Mouse (Mus musculus) liver, embryonic 12.5 days (tissue): ENCODE results near the gene Vamp3. TPM values are rescaled to one million over a fixed set of nuclear protein-coding genes. Genes with fewer than 3 reads are reported as not detected.
A peak's percentile ranks its signal among the peaks of the same experiment; 100 is the strongest.

Experiments used
- ATAC-seq: fragments of 200-750 bp; cut with Nextera tagmentation; 2 replicates; pipeline ENCODE4 v1.8.0; 2017; ENCODE audit warnings: moderate number of reproducible peaks, mild to moderate bottlenecking, moderate library complexity
- H3K27ac ChIP-seq: fragments of 300-500 bp; sonication (generic); 2 replicates; pipeline ENCODE4 v1.5.1; 2016; ENCODE audit warnings: mild to moderate bottlenecking
- H3K27me3 ChIP-seq: fragments of 300-500 bp; sonication (generic); replicated peaks from 2 replicates; pipeline ENCODE4 v1.6.1; 2016; ENCODE audit warnings: mild to moderate bottlenecking, moderate library complexity
- H3K36me3 ChIP-seq: fragments of 300-500 bp; sonication (generic); 2 replicates; pipeline ENCODE4 v1.6.1; 2016; ENCODE audit warnings: mild to moderate bottlenecking, moderate library complexity
- H3K4me1 ChIP-seq: fragments of 300-500 bp; sonication (generic); 2 replicates; pipeline ENCODE4 v1.6.1; 2016
- H3K4me2 ChIP-seq: fragments of 300-500 bp; sonication (generic); 2 replicates; pipeline ENCODE4 v1.6.1; 2016; ENCODE audit warnings: mild to moderate bottlenecking, moderate library complexity
- H3K4me3 ChIP-seq: fragments of 300-500 bp; sonication (generic); 2 replicates; pipeline ENCODE4 v1.5.1; 2016; ENCODE audit warnings: mild to moderate bottlenecking, moderate library complexity
- H3K9ac ChIP-seq: fragments of 300-500 bp; sonication (generic); 2 replicates; pipeline ENCODE4 v1.6.1; 2016; ENCODE audit warnings: mild to moderate bottlenecking, moderate library complexity
- H3K9me3 ChIP-seq: fragments of 300-500 bp; sonication (generic); replicated peaks from 2 replicates; pipeline ENCODE4 v1.6.1; 2016; ENCODE audit warnings: mild to moderate bottlenecking, moderate library complexity
- WGBS: fragments of 180-500 bp; shearing (Covaris S2); methylation state at CpG from one replicate; pipeline ENCODE4 v1.1.7; 2016; ENCODE audit not compliant: insufficient replicate concordance; 5-methylcytosine and 5-hydroxymethylcytosine counted together
- polyA plus RNA-seq: library from polyadenylated mRNA; unstranded; fragments of >200 nt; fragmentation: Nextera tagmentation; extraction: Ambion mirVana; gene quantifications from 2 replicates; pipeline ENCODE4 v1.2.1, GENCODE M21; 2016

Gene Vamp3
- polyA plus RNA-seq, 1 experiment from 2014 or later = 53.2 TPM

DNA sequence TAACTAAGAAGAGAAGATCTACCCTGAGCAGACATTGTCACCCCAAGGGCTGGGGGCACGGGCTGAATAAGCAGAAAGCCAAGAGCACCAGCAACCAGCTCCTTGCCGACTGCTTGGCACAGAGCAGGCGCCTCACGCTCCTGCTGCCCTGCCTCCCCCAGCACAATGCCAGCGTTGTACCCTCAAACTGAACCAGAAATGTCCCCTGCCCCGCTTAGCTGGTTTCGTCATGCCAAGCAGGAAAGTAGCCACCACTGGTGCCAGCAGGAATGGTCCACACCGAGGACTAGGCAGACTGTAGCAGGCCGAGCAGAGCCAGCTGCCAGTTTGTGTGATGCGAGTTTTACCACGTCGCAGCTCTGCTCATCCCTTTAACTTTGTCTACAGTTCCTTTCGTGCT is 24.2 kb upstream of the Vamp3 start:
- WGBS = 77% methylated on average over 13 of the region's 13 CpGs
- Histone ChIP-seq H3K36me3 (no peaks in the 10 kb centered on the region), H3K9me3 (no peaks in the 10 kb centered on the region)

DNA sequence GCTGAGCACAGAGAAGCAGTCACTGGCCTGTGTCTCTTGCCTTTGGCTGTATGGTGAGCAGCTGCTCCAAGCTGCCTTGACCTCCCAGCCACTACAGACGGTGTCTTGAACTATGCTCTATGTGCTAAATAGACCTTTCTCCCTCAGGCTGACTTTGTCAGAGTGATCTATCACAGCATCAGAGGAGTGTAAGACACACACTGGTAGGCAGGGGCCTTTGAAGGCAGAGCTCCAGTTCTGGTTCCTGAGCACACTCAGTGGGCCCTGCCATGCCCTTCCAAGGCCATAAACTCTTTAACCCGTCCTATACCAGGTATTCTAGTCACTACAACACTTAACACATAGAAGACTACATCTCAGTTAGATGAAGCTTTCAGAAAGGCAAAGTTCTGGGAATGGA is 23.6 kb upstream of the Vamp3 start:
- H3K4me1 ChIP-seq = no peaks in the 10 kb centered on the region
- H3K27me3 ChIP-seq = peaks cover 5% of the 10 kb centered on the region; the same call in 1 of the 2 replicates
- H3K9me3 ChIP-seq = no peaks in the 10 kb centered on the region
- no peak overlapping the region for H3K9ac ChIP-seq
- 56% methylated on average over 2 of the region's 2 CpGs for WGBS
- no peak overlapping the region for H3K4me3 ChIP-seq
- no peak overlapping the region for H3K27ac ChIP-seq
- no peak overlapping the region for H3K4me2 ChIP-seq
- no peak for ATAC-seq
- no peaks in the 10 kb centered on the region for H3K36me3 ChIP-seq

More for the DNA sequence above, 24.2 kb upstream of the Vamp3 start:
- no peak overlapping the region for H3K4me3 ChIP-seq
- H3K27me3 ChIP-seq = peaks cover 5% of the 10 kb centered on the region; the same call in 1 of the 2 replicates
- no peak overlapping the region for H3K27ac ChIP-seq
- H3K9ac ChIP-seq = no peak overlapping the region
- no peaks in the 10 kb centered on the region for H3K4me1 ChIP-seq
- no peak for ATAC-seq
- no peak overlapping the region for H3K4me2 ChIP-seq

DNA sequence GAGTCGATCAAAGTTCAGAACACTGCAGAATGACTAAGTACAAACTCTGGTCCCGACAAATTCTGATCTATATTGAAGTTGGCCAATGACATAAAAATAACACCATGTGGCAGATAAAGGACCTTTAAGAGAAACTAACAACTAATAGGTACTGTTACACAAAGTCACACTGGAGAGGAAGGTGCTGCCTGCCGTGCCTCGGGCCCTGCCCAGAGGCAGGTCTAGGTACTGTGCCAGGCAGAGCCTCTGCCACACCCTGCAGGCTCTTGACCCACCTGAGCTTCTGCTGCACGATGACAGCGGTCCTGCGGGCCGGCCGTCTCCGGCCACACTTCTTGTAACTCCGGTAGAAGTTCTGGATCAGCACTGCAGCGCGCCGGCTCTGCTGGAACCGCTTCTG is 17.1 kb upstream of the Vamp3 start:
- Histone ChIP-seq H3K4me2 (no peak overlapping the region), H3K4me3 (no peak overlapping the region), H3K9me3 (no peaks in the 10 kb centered on the region), H3K9ac (no peak overlapping the region), H3K27ac (no peak overlapping the region), H3K4me1 (no peaks in the 10 kb centered on the region), H3K36me3 (no peaks in the 10 kb centered on the region), H3K27me3 (peaks cover 9% of the 10 kb centered on the region; the same call in 1 of the 2 replicates)
- WGBS = 83% methylated on average over 15 of the region's 15 CpGs
- no peak for ATAC-seq

DNA sequence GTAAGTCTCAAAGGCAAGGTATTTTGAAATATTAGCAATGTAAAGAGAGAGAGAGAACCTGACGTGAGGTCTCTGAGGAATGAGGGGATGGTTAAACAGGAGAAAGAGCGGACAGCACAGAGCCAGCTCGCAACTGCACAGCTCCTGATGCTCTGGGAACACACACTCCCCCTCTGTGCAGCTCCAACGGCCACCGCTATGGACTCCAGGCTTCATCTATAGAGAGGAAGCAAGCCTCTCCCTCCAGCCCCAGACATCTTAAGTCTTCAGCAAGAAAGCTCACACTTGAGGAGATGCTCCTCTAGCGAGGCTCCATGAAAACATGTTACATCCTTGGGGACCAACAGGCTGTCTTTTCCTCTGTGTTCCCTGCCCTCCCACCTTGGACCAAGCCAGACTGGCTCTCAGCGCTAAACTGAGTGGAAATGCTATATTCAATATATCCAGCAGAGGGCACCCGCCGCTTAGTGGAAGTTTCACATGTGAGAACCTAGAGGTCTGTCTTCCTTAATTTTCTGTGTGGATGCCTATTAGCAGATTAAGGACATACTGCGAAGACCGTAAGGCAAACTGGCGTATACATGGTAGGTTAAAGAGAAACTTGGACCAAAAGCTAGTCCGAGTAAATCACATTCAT is 15.5 kb upstream of the Vamp3 start:
- Histone ChIP-seq H3K27me3 (peaks cover 9% of the 10 kb centered on the region; the same call in 1 of the 2 replicates), H3K9me3 (no peaks in the 10 kb centered on the region), H3K4me3 (no peak overlapping the region), H3K27ac (no peak overlapping the region), H3K9ac (no peak overlapping the region), H3K36me3 (no peaks in the 10 kb centered on the region), H3K4me2 (no peak overlapping the region), H3K4me1 (no peaks in the 10 kb centered on the region)
- WGBS = 39% methylated on average over 13 of the region's 13 CpGs
- no peak for ATAC-seq

DNA sequence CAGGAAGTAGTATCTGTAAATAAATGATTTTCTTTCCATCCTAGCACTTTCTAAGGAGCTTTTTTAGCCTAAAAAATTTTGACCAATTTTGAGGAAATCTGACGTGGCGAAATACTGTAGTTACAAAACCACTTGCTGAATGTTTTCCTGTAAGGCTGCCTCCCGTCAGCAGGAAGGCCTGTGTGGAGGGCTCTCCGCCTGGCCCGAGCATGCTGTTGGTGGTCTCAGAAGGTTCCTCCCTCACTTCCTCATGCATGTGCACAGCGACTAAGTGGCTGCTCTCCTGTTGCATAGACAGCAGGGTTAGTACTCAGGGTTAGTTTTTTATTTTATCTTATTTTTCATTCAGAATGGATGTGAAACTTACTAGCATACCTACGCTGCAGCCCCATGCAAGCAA is 13.2 kb upstream of the Vamp3 start:
- Histone ChIP-seq H3K4me3 (no peak overlapping the region), H3K4me1 (no peaks in the 10 kb centered on the region), H3K9me3 (no peaks in the 10 kb centered on the region), H3K27me3 (0 out of 2 replicates have a peak, but pooled peaks cover 4% of the 10 kb centered on the region), H3K4me2 (no peak overlapping the region), H3K27ac (no peak overlapping the region), H3K36me3 (no peaks in the 10 kb centered on the region), H3K9ac (no peak overlapping the region)
- no peak for ATAC-seq
- WGBS = 48% methylated on average over 7 of the region's 7 CpGs

DNA sequence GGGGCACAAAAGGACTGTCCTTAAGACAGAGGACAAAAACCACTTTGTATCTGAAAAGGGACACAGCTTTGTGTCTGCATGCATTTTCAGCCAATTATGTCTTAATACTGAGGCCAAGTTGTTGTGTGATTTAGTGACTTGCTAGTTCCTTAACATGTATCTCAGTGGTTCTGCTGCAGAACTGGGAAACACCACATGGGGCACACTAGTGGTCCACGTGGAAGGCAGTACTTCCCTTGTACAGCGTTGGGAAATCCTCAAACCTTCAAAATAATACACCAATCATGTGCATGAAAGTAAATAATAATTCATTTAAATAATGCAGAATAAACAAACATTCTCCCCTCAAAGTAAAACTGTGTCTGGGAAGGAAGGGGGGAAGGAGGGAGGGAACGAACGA is 11.0 kb upstream of the Vamp3 start:
- Histone ChIP-seq H3K27me3 (0 out of 2 replicates have a peak, but pooled peaks cover 4% of the 10 kb centered on the region), H3K9me3 (no peaks in the 10 kb centered on the region), H3K4me1 (no peaks in the 10 kb centered on the region), H3K4me2 (no peak overlapping the region), H3K27ac (no peak overlapping the region), H3K36me3 (no peaks in the 10 kb centered on the region), H3K9ac (no peak overlapping the region), H3K4me3 (no peak overlapping the region)
- no peak for ATAC-seq
- 31% methylated on average over 4 of the region's 4 CpGs for WGBS

DNA sequence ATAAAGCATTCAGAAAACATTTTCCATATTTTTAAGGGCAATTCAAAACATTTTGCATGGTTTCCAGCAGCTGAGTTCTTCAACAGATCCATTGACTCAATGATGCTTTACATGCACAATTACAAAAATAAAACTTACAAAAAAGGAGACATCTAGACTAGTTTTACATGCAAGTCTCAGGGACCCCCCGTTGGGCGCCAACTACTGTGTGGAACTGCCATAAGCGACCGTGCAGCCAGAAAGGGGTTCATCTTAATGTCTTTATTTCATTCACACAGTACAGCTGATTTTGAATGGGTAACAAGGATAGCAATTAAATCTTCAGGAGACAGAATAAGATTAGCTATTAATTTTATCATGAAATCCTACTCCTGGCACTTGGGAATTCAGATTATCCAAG is 1.8 kb upstream of the Vamp3 start:
- no peak overlapping the region for H3K4me2 ChIP-seq
- peaks cover 16% of the 10 kb centered on the region for H3K4me1 ChIP-seq
- peaks cover 11% of the 10 kb centered on the region for H3K36me3 ChIP-seq
- peaks cover 13% of the 10 kb centered on the region for H3K9me3 ChIP-seq
- WGBS = 83% methylated on average over 4 of the region's 4 CpGs
- no peak for ATAC-seq
- H3K4me3 ChIP-seq = no peak overlapping the region
- H3K27ac ChIP-seq = no peak overlapping the region
- no peaks in the 10 kb centered on the region for H3K27me3 ChIP-seq
- H3K9ac ChIP-seq = no peak overlapping the region

DNA sequence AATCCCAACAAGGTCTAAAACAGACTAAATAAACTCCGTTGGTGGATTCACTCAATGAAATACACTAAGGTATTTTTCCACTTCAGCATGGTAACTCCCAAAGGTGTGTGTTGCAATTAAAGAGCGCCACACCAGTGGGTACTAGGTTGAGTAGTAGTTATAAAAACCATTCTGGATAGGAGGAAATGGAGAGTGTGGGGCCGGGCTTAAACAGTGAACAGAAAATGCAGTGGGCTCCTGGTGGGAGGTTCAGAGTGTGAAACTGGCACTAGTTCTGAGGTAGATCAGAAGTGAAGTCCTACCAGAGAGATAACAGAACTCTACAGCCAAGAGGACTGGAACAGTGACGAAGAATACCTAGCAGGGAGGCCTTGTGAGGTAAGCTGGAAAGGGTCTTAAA is 871 bp upstream of the Vamp3 start:
- no peaks in the 10 kb centered on the region for H3K27me3 ChIP-seq
- H3K36me3 ChIP-seq = peaks cover 19% of the 10 kb centered on the region
- H3K4me1 ChIP-seq = peaks cover 21% of the 10 kb centered on the region
- H3K4me3 ChIP-seq = peak overlapping the region; percentile 94; the same call in 1 of the 2 replicates
- H3K27ac ChIP-seq = no peak overlapping the region
- peak overlapping the region; percentile 84 for H3K4me2 ChIP-seq
- no peak overlapping the region for H3K9ac ChIP-seq
- H3K9me3 ChIP-seq = peaks cover 13% of the 10 kb centered on the region
- WGBS = 78% methylated on average over 4 of the region's 4 CpGs
- no peak for ATAC-seq

DNA sequence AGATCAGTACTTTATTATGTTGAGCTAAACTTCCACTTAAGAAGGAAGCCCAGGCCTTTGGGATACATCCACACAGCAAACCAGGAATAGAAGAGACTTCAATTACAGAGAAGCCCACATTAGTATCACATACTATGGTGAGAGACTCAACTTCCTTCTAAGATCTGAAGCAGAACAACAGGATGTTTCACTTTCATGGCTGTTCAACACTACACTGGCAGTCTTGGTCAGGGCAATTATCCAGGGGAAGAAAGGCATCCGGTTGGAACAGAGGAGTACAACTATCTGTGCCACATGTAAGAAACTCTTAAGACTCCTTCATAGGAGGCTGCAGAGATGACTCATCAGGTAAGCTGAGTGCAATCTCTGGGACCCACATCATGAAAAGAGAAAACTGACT is 6.6 kb downstream of the Vamp3 start:
- Histone ChIP-seq H3K27ac (no peak overlapping the region), H3K4me1 (peaks cover 7% of the 10 kb centered on the region), H3K9me3 (no peaks in the 10 kb centered on the region), H3K4me3 (no peak overlapping the region), H3K4me2 (no peak overlapping the region), H3K9ac (no peak overlapping the region), H3K36me3 (peaks cover 80% of the 10 kb centered on the region), H3K27me3 (no peaks in the 10 kb centered on the region)
- 82% methylated on average over 1 of the region's 1 CpGs for WGBS
- no peak for ATAC-seq

DNA sequence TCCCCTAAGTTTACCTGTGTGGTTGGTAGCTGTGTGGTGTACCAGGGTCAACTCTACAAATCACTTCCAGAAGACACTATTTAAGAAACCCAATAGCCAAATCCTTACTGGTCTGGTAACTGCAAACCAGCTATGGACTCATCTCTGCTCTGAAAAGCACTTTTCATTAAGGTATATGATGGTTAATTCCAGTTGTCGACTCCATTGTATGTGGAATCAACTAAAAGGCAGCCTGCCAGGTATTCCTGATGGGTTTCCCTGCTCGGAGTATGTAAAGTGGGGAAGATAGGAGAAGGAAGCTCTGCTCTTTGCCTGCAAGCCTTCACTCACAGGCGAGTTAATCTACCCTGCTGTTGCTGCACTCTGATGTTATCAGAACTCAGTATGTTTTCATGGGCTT is 11.2 kb downstream of the Vamp3 start:
- no peaks in the 10 kb centered on the region for H3K27me3 ChIP-seq
- H3K4me3 ChIP-seq = no peak overlapping the region
- no peaks in the 10 kb centered on the region for H3K9me3 ChIP-seq
- no peak for ATAC-seq
- peaks cover 48% of the 10 kb centered on the region for H3K36me3 ChIP-seq
- no peak overlapping the region for H3K27ac ChIP-seq
- no peak overlapping the region for H3K9ac ChIP-seq
- H3K4me2 ChIP-seq = no peak overlapping the region
- 73% methylated on average over 3 of the region's 3 CpGs for WGBS
- H3K4me1 ChIP-seq = peaks cover 30% of the 10 kb centered on the region

DNA sequence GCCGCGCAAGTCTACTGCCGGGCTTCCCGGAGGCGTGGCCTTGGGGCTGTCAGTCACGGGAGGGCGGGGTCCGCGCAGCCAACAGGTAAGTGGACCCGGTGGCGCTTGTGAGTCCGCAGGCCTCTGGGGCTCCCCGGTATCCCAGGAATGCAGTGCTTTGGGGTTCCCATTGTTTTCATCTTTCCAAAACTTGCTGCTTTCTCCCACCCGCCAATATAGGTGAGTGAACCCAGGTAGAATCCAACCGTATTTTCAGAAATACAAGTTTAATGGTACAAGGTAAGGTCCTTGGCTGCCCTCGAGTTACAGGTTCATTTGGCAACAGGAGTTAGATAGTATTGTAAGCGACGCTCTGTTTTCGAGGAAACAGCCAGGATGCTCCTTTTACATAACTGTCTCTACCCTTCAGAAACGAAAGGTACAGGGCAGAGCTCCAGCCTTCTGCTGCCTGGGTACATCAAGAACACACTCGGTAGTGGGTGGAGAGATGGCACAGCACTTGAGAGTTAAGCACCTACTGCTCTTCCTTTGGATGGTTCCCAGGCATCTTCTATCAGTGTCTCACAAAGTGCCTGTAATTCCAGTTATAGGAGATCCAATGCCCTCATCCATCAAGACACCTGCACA is 12.7 kb downstream of the Vamp3 start:
- Histone ChIP-seq H3K9me3 (no peaks in the 10 kb centered on the region), H3K4me3 (peak overlapping the region; percentile 67), H3K4me2 (peak overlapping the region; percentile 99), H3K27me3 (no peaks in the 10 kb centered on the region), H3K27ac (peak overlapping the region; percentile 67; the same call in 1 of the 2 replicates), H3K36me3 (peaks cover 35% of the 10 kb centered on the region), H3K9ac (peak overlapping the region; percentile 66), H3K4me1 (peaks cover 30% of the 10 kb centered on the region)
- 7% methylated on average over 21 of the region's 21 CpGs for WGBS
- no peak for ATAC-seq

DNA sequence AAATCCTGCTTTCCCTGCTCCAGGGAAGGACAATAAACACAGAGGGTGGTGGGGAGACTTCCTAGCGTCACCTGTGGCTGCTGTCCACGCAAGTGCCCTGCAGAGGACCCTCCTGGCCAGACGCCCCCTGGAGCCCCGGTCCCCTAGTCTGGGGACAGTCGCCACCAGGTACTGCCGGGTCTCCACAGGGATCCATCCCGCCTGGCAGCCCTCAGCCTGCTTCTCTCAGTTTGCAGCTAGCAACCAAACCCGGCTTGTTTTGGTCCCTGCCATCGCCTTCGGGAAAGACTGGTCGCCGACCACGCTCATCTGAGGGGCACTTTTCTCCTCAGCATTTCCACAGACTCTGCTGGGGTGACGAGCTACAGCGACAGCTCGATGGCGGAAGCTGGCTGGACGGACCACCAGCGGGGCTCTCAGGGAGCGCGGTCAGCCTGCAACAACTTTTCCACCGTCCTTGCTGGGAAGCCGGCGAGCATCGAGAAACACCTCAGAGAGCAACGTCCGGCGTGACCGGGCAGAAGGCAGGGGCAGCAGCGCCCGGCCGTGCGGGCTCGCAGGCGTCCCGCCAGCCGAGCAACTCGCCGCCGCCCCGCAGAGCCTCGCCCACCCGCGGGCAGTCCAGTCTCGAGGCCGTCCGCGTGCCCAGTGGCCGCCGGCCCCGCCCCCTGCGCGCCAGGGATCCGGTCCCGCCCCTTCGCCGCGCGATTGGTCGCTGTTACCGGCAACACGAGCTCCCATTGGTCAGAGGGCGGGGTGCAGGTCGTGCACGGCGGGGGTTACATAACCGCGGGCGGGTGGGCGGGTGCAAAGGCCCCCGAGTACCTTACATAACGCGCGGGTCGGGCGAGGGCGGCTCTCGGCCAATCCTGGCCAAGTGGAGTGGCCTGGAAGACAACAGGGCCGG is 13.5 kb downstream of the Vamp3 start, which contains the start of gene Per3:
TSS of gene Per3 (minus strand) at position 629 of the 907 bp plus-strand sequence.
- peak within 1 kb of the TSS; percentile 99 for H3K4me2 ChIP-seq
- H3K27ac ChIP-seq = peak within 1 kb of the TSS; percentile 69
- H3K36me3 ChIP-seq = peaks cover 27% of the 10 kb centered on the region
- H3K9me3 ChIP-seq = no peaks in the 10 kb centered on the region
- peak within 1 kb of the TSS; percentile 67 for H3K4me3 ChIP-seq
- no peaks in the 10 kb centered on the region for H3K27me3 ChIP-seq
- peak within 1 kb of the TSS; percentile 79 for H3K9ac ChIP-seq
- ATAC-seq = peak; percentile 97
- under 1% methylated on average over 79 of the region's 79 CpGs for WGBS
- peaks cover 30% of the 10 kb centered on the region for H3K4me1 ChIP-seq
